Mouse (Mus musculus) liver, postnatal 0 days (tissue): Measurements from ENCODE around the gene Phactr2.

Experiments
- CTCF ChIP-seq: sonication (generic); IDR thresholded peaks from 2 replicates; pipeline ENCODE4 v1.5.1; 2016; ENCODE audit warnings: antibody characterized with exemption, low read depth
- EP300 ChIP-seq: IDR thresholded peaks from 2 replicates; pipeline ENCODE4 v1.6.1; 2016; ENCODE audit warnings: antibody characterized with exemption, low read depth, mild to moderate bottlenecking

GRCm38 (mm10) chr10:13363499-13364285 lies 110.5 kb downstream of the Phactr2 start:
- TF ChIP-seq CTCF, result no peak
- no peak for TF ChIP-seq EP300
